Mouse (Mus musculus) G1E (cell line): Measurements from ENCODE around the gene Kdelr3. TPM values are rescaled to one million over a fixed set of nuclear protein-coding genes. Genes with fewer than 3 reads are reported as not detected.

Experiments used
- ATAC-seq: 2 replicates; pipeline ENCODE4 v1.8.0; 2016; ENCODE audit warnings: mild to moderate bottlenecking; ENCODE audit not compliant: insufficient number of reproducible peaks, poor library complexity, low FRiP score, severe bottlenecking; ENCODE audit errors: extremely low read depth
- DNase-seq: peaks from one replicate; pipeline ENCODE4 v3.0.0; 2012; ENCODE audit warnings: low spot score
- H3K27me3 ChIP-seq: 2 replicates; pipeline ENCODE4 v1.6.1; 2012; ENCODE audit warnings: mild to moderate bottlenecking, low read length, inconsistent platforms; ENCODE audit not compliant: insufficient read depth
- H3K36me3 ChIP-seq: replicated peaks from 2 replicates; pipeline ENCODE3; 2012; ENCODE audit warnings: mild to moderate bottlenecking, inconsistent platforms
- H3K4me1 ChIP-seq: 2 replicates; pipeline ENCODE4 v1.6.1; 2012; ENCODE audit warnings: low read depth, low read length, inconsistent platforms, mixed read lengths; ENCODE audit not compliant: insufficient read depth
- H3K4me3 ChIP-seq: 2 replicates; pipeline ENCODE4 v1.5.1; 2012; ENCODE audit warnings: low read depth, mild to moderate bottlenecking, inconsistent platforms, low read length, moderate library complexity, mixed read lengths
- H3K9me3 ChIP-seq: replicated peaks from 2 replicates; pipeline ENCODE4 v1.6.1; 2012; ENCODE audit warnings: inconsistent platforms
- CTCF ChIP-seq: IDR thresholded peaks from 2 replicates; pipeline ENCODE4 v1.5.1; 2012; ENCODE audit warnings: low read depth, low read length, inconsistent platforms, mixed read lengths
- GATA1 ChIP-seq: IDR thresholded peaks from 2 replicates; pipeline ENCODE4 v1.6.1; 2012; ENCODE audit warnings: borderline replicate concordance, low read length, inconsistent platforms, mixed read lengths
- GATA2 ChIP-seq: IDR thresholded peaks from 2 replicates; pipeline ENCODE4 v1.6.1; 2012; ENCODE audit warnings: low read depth, low read length, inconsistent platforms, borderline replicate concordance
- POLR2AphosphoS5 ChIP-seq: IDR thresholded peaks from 2 replicates; pipeline ENCODE4 v1.6.1; 2012; ENCODE audit warnings: low read depth, low read length, inconsistent platforms; ENCODE audit not compliant: insufficient replicate concordance
- TAL1 ChIP-seq: conservative IDR thresholded peaks from 2 replicates; pipeline ENCODE4 v1.6.1; 2012; ENCODE audit warnings: low read depth, low read length, inconsistent platforms, mixed read lengths
- polyA plus RNA-seq: library from polyadenylated mRNA; stranded (reverse); fragments of >175 nt; gene quantifications from 2 replicates; pipeline ENCODE4 v1.2.3, GENCODE M21; 2012
- total RNA-seq, 2 experiments: library from RNA; stranded (forward) in 1 of 2; stranded (reverse) in 1 of 2; fragments of 200-1000 nt in 1 of 2; fragments of >200 nt in 1 of 2; fragmentation: Nextera tagmentation in 1 of 2; gene quantifications; 2 replicates each; pipeline ENCODE4 v1.2.3; 2014 to 2017

Kdelr3 gene
- total RNA-seq (2014; fragmentation: Nextera tagmentation) (not detected in 2 replicates), total RNA-seq (2017) (0.05 TPM in 1 of 2 replicates, not detected in the other), polyA plus RNA-seq (not detected in 2 replicates)

DNA sequence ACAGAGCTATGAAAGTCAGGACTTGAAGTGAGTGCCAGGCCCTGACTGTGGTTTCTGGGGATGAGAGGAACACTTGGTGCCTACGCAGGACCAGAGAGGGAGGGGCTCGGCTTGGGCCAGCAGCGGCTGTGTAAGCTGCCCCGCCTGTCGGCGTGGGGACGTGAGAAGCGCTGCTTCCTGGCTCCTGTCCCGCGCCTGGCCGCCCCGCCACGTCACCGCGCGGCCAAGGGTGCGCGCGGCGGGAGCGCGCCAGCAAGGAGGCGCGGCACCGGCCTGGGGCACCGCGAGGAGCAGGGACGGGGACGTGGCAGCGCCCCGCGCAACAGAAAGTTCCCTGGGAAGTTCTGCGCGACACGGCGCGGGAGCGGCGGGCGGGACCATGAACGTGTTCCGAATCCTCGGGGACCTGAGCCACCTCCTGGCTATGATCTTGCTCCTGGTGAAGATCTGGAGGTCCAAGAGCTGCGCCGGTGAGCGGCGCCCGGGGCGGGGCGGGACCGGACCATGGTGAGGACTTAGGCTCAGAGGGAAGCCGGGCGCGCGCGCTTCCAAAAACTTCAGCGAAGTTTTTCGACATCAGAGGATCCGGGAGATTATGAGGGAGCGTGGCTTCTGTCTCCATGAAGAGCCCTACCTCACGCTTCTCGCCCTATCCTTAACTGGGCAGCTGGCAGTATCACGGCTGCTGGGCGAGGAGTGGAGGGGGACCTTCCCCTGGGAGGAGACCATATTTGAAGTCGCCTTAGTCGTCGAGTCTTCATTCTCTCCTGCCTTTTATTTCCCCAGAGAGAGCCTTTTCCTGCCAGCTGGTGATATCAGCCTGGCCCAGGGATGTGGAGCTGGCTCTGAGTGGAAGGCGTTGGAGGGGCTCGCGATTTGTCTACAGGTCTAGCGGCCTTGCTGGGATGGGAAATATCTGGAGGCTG, at the start of gene Kdelr3:
Gene Kdelr3, plus strand, starts transcription at position 241 of the 926 bp plus-strand sequence.
- no peak for ATAC-seq
- TF ChIP-seq CTCF (no peak), POLR2AphosphoS5 (no peak), TAL1 (no peak), GATA1 (no peak), GATA2 (no peak)
- H3K4me3 ChIP-seq: no peak within 1 kb of the TSS
- H3K4me1 ChIP-seq: peaks cover 12% of the 10 kb centered on the region
- no peaks in the 10 kb centered on the region for H3K9me3 ChIP-seq
- H3K36me3 ChIP-seq: no peaks in the 10 kb centered on the region
- DNase-seq: no peak
- peaks cover 53% of the 10 kb centered on the region for H3K27me3 ChIP-seq

DNA sequence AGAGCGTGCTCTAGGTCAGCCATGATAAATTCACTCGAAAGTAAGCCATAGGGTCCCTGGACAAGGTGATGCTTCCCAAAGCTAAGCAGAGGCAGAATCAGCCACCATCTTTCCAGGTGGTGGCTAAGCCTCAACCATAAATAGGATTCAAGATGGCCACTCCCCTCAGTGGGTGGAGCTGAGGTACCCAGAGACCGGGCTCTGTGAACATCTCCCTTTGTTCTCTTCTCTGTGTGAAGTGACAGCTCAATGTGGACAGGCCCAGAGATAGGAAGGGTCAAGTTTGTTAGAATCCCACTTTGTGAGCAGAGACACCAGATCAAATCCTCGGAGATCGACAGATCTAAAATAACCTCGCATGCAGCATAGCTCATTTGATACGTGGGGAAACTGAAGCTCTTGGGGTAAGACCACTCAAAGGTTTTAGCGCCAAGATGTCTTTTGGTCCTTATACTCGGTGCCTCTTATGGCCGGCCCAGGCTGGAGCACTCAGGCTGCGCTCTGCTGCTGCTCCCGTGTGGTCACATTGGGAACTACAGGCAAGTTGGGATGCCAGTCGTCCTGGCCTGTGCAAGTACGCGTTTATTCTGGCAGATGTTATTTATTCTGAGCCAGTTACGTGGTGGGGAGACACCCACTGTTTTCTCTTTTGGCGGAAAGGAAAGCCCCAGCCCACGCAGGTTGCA, 49.5 kb upstream of the Kdelr3 start:
- H3K4me1 ChIP-seq: no peaks in the 10 kb centered on the region
- H3K4me3 ChIP-seq: no peak overlapping the region
- DNase-seq (peak; percentile 63), ATAC-seq (no peak)
- H3K36me3 ChIP-seq: no peaks in the 10 kb centered on the region
- H3K27me3 ChIP-seq: peaks cover 10% of the 10 kb centered on the region; the same call in 1 of the 2 replicates
- no peak for TF ChIP-seq GATA2
- no peak for TF ChIP-seq GATA1
- peak; percentile 92 for TF ChIP-seq CTCF
- no peaks in the 10 kb centered on the region for H3K9me3 ChIP-seq

DNA sequence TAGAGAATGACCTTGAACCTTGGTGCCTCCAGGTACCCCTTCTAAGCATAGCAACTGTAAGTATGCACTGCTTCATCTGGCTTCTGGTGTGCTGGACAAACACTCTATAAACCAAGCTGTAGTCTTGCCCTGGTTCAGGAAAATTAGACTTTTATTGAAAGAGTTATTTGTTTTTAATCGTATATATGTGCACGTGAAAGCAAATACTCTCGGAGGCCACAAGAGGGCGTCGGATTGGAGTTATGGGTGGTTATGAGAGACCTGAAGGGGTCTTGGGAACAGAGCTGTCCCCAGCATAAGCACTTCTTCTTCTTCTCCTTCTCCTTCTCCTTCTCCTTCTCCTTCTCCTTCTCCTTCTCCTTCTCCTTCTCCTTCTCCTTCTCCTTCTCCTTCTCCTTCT, 46.6 kb upstream of the Kdelr3 start:
- ATAC-seq (no peak), DNase-seq (no peak)
- Histone ChIP-seq H3K9me3 (no peaks in the 10 kb centered on the region), H3K27me3 (peaks cover 3% of the 10 kb centered on the region; the same call in 1 of the 2 replicates), H3K36me3 (no peaks in the 10 kb centered on the region), H3K4me3 (no peak overlapping the region), H3K4me1 (no peaks in the 10 kb centered on the region)
- TF ChIP-seq TAL1: no peak
- no peak for TF ChIP-seq CTCF

DNA sequence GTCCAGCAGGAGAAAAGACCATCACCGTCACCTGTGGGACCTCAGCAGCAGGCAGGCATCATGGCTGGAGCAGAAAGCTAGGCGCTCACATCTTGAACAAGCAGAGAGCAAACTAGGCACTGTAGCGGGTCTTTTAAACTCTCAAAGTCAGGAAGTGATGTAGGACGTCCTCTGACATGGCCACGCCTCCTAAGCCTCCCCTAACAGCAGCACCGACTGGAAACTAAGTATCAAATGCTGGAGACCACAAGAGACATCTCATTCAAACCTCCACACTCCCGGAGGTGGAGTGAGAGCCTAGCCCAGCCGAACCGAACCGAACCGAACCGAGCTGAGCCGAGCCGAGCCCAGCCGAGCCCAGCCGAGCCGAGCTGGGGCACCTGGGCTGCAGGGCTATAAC, 45.6 kb upstream of the Kdelr3 start:
- ATAC-seq: no peak

DNA sequence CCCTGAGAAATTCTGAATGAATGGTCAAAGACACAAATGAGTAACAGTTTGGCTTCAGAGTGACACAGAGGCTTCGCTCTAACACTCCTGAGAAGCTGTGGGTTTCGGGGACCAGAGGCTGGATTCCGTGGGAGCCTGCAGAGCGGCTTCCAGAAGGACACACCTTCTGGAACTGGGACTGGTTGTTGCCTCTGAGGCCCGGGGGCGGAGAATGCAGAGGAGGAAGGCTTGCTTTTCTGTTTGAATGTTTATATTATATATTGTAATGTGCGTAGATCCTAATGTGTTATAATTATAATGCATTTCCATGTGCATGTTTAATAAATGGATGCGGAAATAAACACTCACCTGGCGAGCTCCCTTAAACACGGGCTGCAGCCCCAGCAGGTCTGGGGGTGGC, 45.1 kb upstream of the Kdelr3 start:
- no peaks in the 10 kb centered on the region for H3K4me1 ChIP-seq
- DNase-seq (no peak), ATAC-seq (no peak)
- H3K4me3 ChIP-seq: no peak overlapping the region
- no peaks in the 10 kb centered on the region for H3K9me3 ChIP-seq
- no peaks in the 10 kb centered on the region for H3K36me3 ChIP-seq
- H3K27me3 ChIP-seq: peaks cover 3% of the 10 kb centered on the region; the same call in 1 of the 2 replicates
- TF ChIP-seq GATA2: no peak
- no peak for TF ChIP-seq CTCF
- no peak for TF ChIP-seq POLR2AphosphoS5

More for the DNA sequence above, 45.6 kb upstream of the Kdelr3 start:
- DNase-seq: no peak
- H3K27me3 ChIP-seq: peaks cover 3% of the 10 kb centered on the region; the same call in 1 of the 2 replicates
- no peaks in the 10 kb centered on the region for H3K36me3 ChIP-seq
- H3K9me3 ChIP-seq: no peaks in the 10 kb centered on the region
- TF ChIP-seq CTCF (no peak), TAL1 (no peak), POLR2AphosphoS5 (no peak), GATA1 (no peak), GATA2 (no peak)
- no peak overlapping the region for H3K4me3 ChIP-seq
- no peaks in the 10 kb centered on the region for H3K4me1 ChIP-seq

DNA sequence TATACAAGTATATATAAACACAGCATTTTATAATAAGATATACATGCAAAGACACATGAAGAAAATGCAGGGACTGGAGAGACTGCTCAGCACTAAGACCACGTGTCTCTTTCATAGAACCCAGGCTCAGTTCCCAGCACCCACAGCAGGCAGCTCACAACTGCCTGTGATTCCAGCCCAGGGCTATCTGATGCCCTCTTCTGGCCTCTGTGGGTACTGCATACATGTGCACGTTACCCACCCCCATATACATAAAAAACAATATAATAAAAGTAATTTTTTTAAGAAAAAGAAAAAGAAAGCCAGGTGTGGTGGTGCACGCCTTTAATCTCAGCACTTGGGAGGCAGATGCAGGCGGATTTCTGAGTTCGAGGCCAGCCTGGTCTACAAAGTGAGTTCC, 43.2 kb upstream of the Kdelr3 start:
- no peak for ATAC-seq
- TF ChIP-seq GATA2 (no peak), CTCF (0 out of 2 replicates have a peak, but pooled peaks have one; percentile 4), GATA1 (no peak), POLR2AphosphoS5 (no peak), TAL1 (no peak)

More for the DNA sequence above, 43.2 kb upstream of the Kdelr3 start:
- H3K36me3 ChIP-seq: no peaks in the 10 kb centered on the region
- H3K4me1 ChIP-seq: no peaks in the 10 kb centered on the region
- no peak overlapping the region for H3K4me3 ChIP-seq
- DNase-seq: no peak
- no peaks in the 10 kb centered on the region for H3K9me3 ChIP-seq
- peaks cover 7% of the 10 kb centered on the region; the same call in 1 of the 2 replicates for H3K27me3 ChIP-seq
